ENCODE assay signal across 8 mouse cellular contexts in genomic region chr4:31824518-31825437, GRCm38 (mm10).
DNase-seq lines count a peak whose midpoint lies in the region; ATAC-seq lines count a peak whose summit lies in the region.

No protein-coding gene starts in this region.

- H3K9me3 ChIP-seq in midbrain, embryonic 11.5 days (ENCODE audit: control insufficient read depth, low read length) = no peaks in the 10 kb centered on the region
- H3K9me3 ChIP-seq in midbrain, embryonic 10.5 days (replicated peaks) = no peaks in the 10 kb centered on the region
- no peaks in the 10 kb centered on the region for H3K9me3 ChIP-seq in embryonic facial prominence, embryonic 15.5 days (replicated peaks)
- no peaks in the 10 kb centered on the region for H3K9me3 ChIP-seq in neural tube, embryonic 15.5 days (replicated peaks)

- peak overlapping the region; percentile 4; the same call in 1 of the 2 replicates for H3K4me2 ChIP-seq in midbrain, embryonic 11.5 days
- peak overlapping the region; percentile 55 for H3K4me2 ChIP-seq in embryonic facial prominence, embryonic 15.5 days (replicated peaks)
- H3K4me2 ChIP-seq in neural tube, embryonic 15.5 days = peak overlapping the region; percentile 39

- no peak for ATAC-seq in midbrain, embryonic 11.5 days (ENCODE audit: low FRiP score)
- ATAC-seq in embryonic facial prominence, embryonic 15.5 days (ENCODE audit: insufficient number of reproducible peaks, low FRiP score, low TSS enrichment, low read depth) = no peak
- ATAC-seq in neural tube, embryonic 15.5 days (ENCODE audit: low FRiP score) = no peak

- no peak overlapping the region for H3K4me3 ChIP-seq in midbrain, embryonic 11.5 days (ENCODE audit: low read depth, low read length)
- no peak overlapping the region for H3K4me3 ChIP-seq in midbrain, embryonic 10.5 days
- peak overlapping the region; percentile 30 for H3K4me3 ChIP-seq in embryonic facial prominence, embryonic 15.5 days (replicated peaks)
- H3K4me3 ChIP-seq in neural tube, embryonic 15.5 days (replicated peaks) = no peak overlapping the region

- intact Hi-C loops in left cerebral cortex, postnatal 4 days (cut with DNase I) = no loop called here

- no peak overlapping the region for H3K27ac ChIP-seq in midbrain, embryonic 11.5 days (ENCODE audit: low read depth, low read length)
- H3K27ac ChIP-seq in midbrain, embryonic 10.5 days (replicated peaks) = no peak overlapping the region
- no peak overlapping the region for H3K27ac ChIP-seq in embryonic facial prominence, embryonic 15.5 days (replicated peaks)
- no peak overlapping the region for H3K27ac ChIP-seq in neural tube, embryonic 15.5 days (replicated peaks)

- H3K9ac ChIP-seq in midbrain, embryonic 11.5 days (ENCODE audit: low read length) = no peak overlapping the region
- H3K9ac ChIP-seq in embryonic facial prominence, embryonic 15.5 days = no peak overlapping the region
- H3K9ac ChIP-seq in neural tube, embryonic 15.5 days (replicated peaks) = no peak overlapping the region

- H3K36me3 ChIP-seq in midbrain, embryonic 11.5 days (ENCODE audit: control insufficient read depth, insufficient read depth, low read length) = no peaks in the 10 kb centered on the region
- no peaks in the 10 kb centered on the region for H3K36me3 ChIP-seq in midbrain, embryonic 10.5 days
- no peaks in the 10 kb centered on the region for H3K36me3 ChIP-seq in embryonic facial prominence, embryonic 15.5 days
- H3K36me3 ChIP-seq in neural tube, embryonic 15.5 days = no peaks in the 10 kb centered on the region

- DNase-seq in midbrain, embryonic 11.5 days (ENCODE audit: low spot score, missing footprints) = peak; percentile 87
- no peak for DNase-seq in midbrain, embryonic 10.5 days (ENCODE audit: low spot score)
- DNase-seq in kidney, adult 9 months = peak; percentile 69
- DNase-seq in left cerebral cortex, postnatal 4 days = no peak
- no peak for DNase-seq in MN1 (ENCODE audit: low spot score)
- DNase-seq in ovary, postnatal 10 days (ENCODE audit: low spot score) = no peak

- H3K4me1 ChIP-seq in midbrain, embryonic 11.5 days (ENCODE audit: control insufficient read depth, insufficient read depth, low read length) = peaks cover 5% of the 10 kb centered on the region; the same call in 1 of the 2 replicates
- H3K4me1 ChIP-seq in midbrain, embryonic 10.5 days = peaks cover 36% of the 10 kb centered on the region
- peaks cover 7% of the 10 kb centered on the region; the same call in 1 of the 2 replicates for H3K4me1 ChIP-seq in embryonic facial prominence, embryonic 15.5 days
- peaks cover 5% of the 10 kb centered on the region; the same call in 1 of the 2 replicates for H3K4me1 ChIP-seq in neural tube, embryonic 15.5 days

- H3K27me3 ChIP-seq in midbrain, embryonic 11.5 days (ENCODE audit: control insufficient read depth, insufficient read depth, low read length) = no peaks in the 10 kb centered on the region
- H3K27me3 ChIP-seq in midbrain, embryonic 10.5 days (ENCODE audit: low read depth, poor library complexity, severe bottlenecking) = peaks cover 37% of the 10 kb centered on the region
- H3K27me3 ChIP-seq in embryonic facial prominence, embryonic 15.5 days = no peaks in the 10 kb centered on the region
- H3K27me3 ChIP-seq in neural tube, embryonic 15.5 days (replicated peaks) = no peaks in the 10 kb centered on the region

- 44% methylated on average over 14 of the region's 14 CpGs for WGBS in midbrain, embryonic 11.5 days
- 52% methylated on average over 14 of the region's 14 CpGs for WGBS in midbrain, embryonic 10.5 days
- 28% methylated on average over 14 of the region's 14 CpGs for WGBS in embryonic facial prominence, embryonic 15.5 days
- 63% methylated on average over 14 of the region's 14 CpGs for WGBS in neural tube, embryonic 15.5 days

Comparison
In these comparisons a context has a peak if more than half of its experiments do, and no peak if none do; other contexts are left out.
1. DNase-seq: peak in midbrain, embryonic 11.5 days (single experiment) and kidney, adult 9 months (single experiment); none in midbrain, embryonic 10.5 days (single experiment), left cerebral cortex, postnatal 4 days (single experiment), MN1 (single experiment) and ovary, postnatal 10 days (single experiment).
2. H3K4me2 ChIP-seq: peak in every context shown above with its lines; median percentile 55 in embryonic facial prominence, embryonic 15.5 days; 39 in neural tube, embryonic 15.5 days; 4 in midbrain, embryonic 11.5 days.